Mouse (Mus musculus) C2C12 (cell line): ENCODE results near the gene Chsy1.

Experiments
- CTCF ChIP-seq: IDR thresholded peaks from one replicate; pipeline ENCODE4 v1.5.1; 2011; ENCODE audit not compliant: control insufficient read depth, insufficient read depth, insufficient read length
- MAX ChIP-seq: IDR thresholded peaks from one replicate; pipeline ENCODE4 v1.6.1; 2011; ENCODE audit warnings: mild to moderate bottlenecking, control low read depth
- USF1 ChIP-seq: IDR thresholded peaks from one replicate; pipeline ENCODE4 v1.6.1; 2011; ENCODE audit warnings: low read depth, mild to moderate bottlenecking, control low read depth, moderate library complexity

DNA sequence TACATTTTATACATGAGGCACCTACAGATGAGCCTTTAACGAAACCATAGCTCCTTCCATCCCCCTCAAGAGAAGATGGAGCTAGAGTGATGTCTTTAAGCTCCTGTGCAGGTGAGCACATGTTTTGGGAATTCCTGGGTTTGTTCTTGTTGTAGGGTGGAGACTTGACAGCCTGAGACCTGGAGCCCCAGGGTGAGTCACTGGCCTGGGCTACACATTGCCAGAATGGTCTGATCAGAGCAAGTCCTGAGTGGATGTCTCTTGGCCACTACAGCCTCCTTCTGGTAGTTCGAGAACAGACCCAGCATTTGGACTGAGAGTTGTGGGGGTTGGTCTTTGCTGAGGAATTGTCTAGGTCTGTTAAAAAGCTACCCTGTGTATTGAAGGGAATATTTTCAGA is 92.3 kb downstream of the Chsy1 start:
- no peak for TF ChIP-seq USF1
- no peak for TF ChIP-seq CTCF
- TF ChIP-seq MAX, result no peak
